Mouse (Mus musculus): Measurements from ENCODE around the gene Wap.

GRCm38 (mm10) chr11:6661206-6661605, 22.8 kb upstream of the Wap start:
- TF ChIP-seq CEBPB (IDR thresholded peaks at IDR 0.05; ENCODE audit: insufficient read depth, poor library complexity, severe bottlenecking) = no peak
- TF ChIP-seq E2F4 (IDR thresholded peaks at IDR 0.05; ENCODE audit: insufficient read depth) = no peak
- TF ChIP-seq POLR2A (IDR thresholded peaks at IDR 0.05; ENCODE audit: insufficient read length, low read depth) = no peak
- TF ChIP-seq USF1 (IDR thresholded peaks at IDR 0.05; ENCODE audit: low read depth) = no peak
- no peak for TF ChIP-seq MAX (IDR thresholded peaks at IDR 0.05; ENCODE audit: low read depth)
- TF ChIP-seq REST (IDR thresholded peaks at IDR 0.05; ENCODE audit: insufficient read depth, insufficient read length) = no peak
- TF ChIP-seq TCF3 (IDR thresholded peaks at IDR 0.05; ENCODE audit: insufficient read length, low read depth) = no peak
- no peak for TF ChIP-seq MYOG (IDR thresholded peaks at IDR 0.05; ENCODE audit: control insufficient read depth in 1 of 3, insufficient read depth in 1 of 3, insufficient read length in 2 of 3, low read depth in 2 of 3)
- no peak for TF ChIP-seq POLR2AphosphoS2 (IDR thresholded peaks at IDR 0.05; ENCODE audit: insufficient read length, low read depth)
